Mouse (Mus musculus): ENCODE results near the gene Dnajb13.

The Dnajb13 gene

GRCm38 (mm10) chr7:100514573-100514972 lies at the start of gene Dnajb13:
Gene Dnajb13, minus strand, starts transcription at chr7:100514960.
- DNase-seq (ENCODE audit: low spot score), result no peak

DNA sequence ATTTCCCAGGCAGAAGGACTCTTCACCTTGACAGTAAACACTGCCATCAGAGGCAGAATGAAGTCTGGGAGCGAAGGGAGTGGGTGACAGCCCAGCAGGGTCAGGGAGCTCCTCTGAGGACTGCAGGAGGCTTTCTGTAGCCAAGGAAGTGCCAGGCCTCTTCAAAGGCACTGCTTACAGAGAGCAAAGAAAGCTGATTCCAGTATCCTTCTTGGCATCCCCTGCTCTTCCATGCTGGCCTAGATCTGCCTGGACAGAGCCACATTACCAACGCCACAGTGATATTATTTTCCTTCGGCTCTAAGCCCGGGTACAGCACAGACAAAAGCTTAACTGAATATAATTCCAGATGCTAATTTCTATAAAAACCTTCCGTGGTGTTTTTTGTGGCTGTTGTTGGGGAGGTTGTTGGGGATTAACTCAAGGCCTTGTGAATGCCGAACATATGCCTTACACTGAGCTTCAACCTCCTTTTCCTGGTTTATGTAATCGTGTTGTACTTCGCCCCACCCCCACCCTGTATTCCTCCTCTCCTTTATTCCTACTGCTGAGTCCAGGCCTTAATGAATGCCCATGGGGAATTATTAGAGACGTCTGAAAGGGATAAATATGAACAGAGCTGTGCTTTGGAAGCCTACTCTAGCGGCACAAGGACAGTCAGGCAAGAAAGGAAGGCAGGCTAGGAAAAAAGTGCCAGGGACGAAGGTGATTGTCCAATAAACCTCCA lies 47.3 kb upstream of the Dnajb13 start:
- DNase-seq (ENCODE audit: low spot score), result no peak

GRCm38 (mm10) chr7:100559331-100559730 lies 44.6 kb upstream of the Dnajb13 start:
- DNase-seq (ENCODE audit: low spot score), result no peak

GRCm38 (mm10) chr7:100557241-100557640 lies 42.5 kb upstream of the Dnajb13 start:
- no peak for DNase-seq (ENCODE audit: low spot score)

DNA sequence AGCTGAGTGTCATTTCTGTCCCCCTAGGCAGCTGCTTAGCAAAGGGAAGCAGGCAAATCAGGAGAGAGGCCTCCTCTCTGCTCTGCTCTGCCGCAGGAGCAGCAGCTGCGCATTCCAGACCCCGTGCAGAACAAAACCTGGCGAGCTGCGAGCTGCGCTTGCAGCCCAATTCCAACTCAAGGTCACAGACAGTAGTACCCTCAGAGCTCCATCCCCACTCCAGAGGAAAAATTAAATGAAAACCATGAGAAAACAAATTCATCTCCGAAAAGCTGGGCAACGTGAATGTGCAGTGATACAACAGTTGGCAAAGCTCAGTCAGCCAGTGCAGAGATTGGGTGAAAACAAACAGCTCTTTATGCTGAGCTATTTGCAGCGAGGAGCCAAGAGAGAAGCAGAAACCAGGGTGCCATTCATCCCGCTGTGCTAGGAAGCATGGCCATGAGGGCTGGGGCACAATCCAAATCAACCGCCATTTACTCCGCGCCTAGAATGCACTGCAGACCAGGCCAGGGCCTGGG lies 40.7 kb upstream of the Dnajb13 start:
- no peak for DNase-seq (ENCODE audit: low spot score)

- DNase-seq (ENCODE audit: low spot score), result no peak
Observed at GRCm38 (mm10) chr7:100554939-100555338, 40.2 kb upstream of the Dnajb13 start.

- DNase-seq (ENCODE audit: low spot score), result no peak
Observed at GRCm38 (mm10) chr7:100550338-100551007, 35.7 kb upstream of the Dnajb13 start.

GRCm38 (mm10) chr7:100549796-100550195 lies 35.0 kb upstream of the Dnajb13 start:
- no peak for DNase-seq (ENCODE audit: low spot score)

DNA sequence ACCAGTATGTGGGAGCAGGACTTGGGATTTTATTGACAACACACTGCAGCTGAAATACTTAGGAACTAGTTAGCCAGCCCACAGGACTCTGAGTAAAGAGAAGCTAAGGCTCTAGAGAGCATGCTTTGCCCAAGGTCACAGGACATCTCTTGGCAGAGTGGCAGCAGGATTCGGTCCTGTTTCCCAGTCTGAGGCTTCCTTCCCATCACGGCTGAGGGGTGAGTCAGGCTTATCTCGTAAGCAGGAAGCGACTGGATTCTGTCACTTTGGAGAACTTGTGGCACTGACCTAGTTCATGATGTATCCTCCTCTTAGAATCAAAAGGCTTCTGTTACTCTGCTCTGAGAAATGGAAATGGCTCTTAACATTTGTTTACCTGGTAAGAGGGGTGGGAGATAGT lies 32.9 kb upstream of the Dnajb13 start:
- DNase-seq (ENCODE audit: low spot score), result no peak

GRCm38 (mm10) chr7:100544437-100544836 lies 29.7 kb upstream of the Dnajb13 start:
- no peak for DNase-seq (ENCODE audit: low spot score)

GRCm38 (mm10) chr7:100539516-100539915 lies 24.8 kb upstream of the Dnajb13 start:
- no peak for DNase-seq (ENCODE audit: low spot score)

DNA sequence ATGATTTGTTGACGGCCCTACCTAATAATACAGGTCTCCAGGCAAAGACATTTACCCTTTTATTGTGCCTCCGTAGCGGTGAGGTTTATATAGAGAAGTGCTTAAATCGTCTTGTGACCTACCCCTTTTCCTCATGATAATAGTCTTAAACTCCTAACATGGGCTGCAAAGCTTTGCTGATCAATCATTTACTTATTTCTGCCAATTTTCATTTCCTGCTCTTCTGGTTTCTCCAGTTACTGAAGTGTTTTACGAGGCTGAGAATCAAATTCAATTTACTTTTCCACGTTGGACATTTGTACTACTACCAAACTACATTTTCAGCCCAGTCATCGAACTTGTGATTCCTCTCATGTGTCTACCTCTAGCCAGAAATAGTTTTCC lies 22.8 kb upstream of the Dnajb13 start:
- no peak for DNase-seq (ENCODE audit: low spot score)

- DNase-seq (ENCODE audit: low spot score), result peak; percentile 90
Observed at GRCm38 (mm10) chr7:100536804-100537518, 22.2 kb upstream of the Dnajb13 start, which contains the start of gene Coa4. Gene Coa4, plus strand, starts transcription at chr7:100537071.

- no peak for DNase-seq (ENCODE audit: low spot score)
Observed at GRCm38 (mm10) chr7:100535831-100536230, 21.1 kb upstream of the Dnajb13 start.

GRCm38 (mm10) chr7:100534216-100534615 lies 19.5 kb upstream of the Dnajb13 start:
- no peak for DNase-seq (ENCODE audit: low spot score)

DNA sequence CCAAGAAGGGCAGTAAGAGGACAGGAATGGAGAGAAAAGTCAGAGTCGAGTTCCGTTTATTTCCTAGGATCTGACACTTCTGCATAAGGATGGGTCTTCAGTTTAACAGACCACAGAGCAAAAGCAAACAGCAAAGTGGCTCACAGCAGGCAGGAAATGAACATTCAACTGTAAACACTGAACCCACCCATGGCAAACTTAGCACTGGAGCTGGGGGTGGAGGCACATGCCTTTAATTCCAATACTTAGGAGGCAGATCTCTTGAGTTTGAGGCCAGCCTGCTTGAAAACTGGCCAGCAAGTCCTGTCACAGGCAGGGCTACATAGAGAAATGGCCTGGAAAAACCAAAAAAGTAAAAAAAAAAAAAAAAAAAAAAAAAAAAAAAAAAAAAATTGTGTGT lies 18.7 kb upstream of the Dnajb13 start:
- no peak for DNase-seq (ENCODE audit: low spot score)

GRCm38 (mm10) chr7:100530766-100531165 lies 16.0 kb upstream of the Dnajb13 start:
- no peak for DNase-seq (ENCODE audit: low spot score)

DNA sequence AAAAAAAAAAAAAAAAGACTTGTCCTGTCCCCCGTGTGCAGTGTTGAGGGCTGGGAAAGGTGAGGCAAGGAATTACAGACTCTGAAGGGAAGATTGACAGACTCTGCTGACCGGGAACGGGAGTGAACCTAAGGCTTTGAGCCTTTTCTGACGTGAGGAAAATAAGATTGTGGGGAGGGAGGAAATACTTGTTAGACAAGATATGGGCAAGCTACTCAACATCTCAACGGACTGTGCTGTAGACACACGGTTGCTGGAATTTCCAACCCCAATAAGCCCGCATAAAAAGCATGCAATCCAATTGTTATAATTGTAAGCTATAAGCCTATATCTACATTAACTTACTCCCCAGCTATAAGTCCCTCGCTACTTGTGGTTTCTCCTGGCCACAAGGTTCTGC lies 9.9 kb upstream of the Dnajb13 start:
- DNase-seq (ENCODE audit: low spot score), result no peak

GRCm38 (mm10) chr7:100522222-100522621 lies 7.5 kb upstream of the Dnajb13 start:
- no peak for DNase-seq (ENCODE audit: low spot score)

- peak; percentile 78 for DNase-seq (ENCODE audit: low spot score)
Observed at GRCm38 (mm10) chr7:100520663-100521285, 6.0 kb upstream of the Dnajb13 start.

DNA sequence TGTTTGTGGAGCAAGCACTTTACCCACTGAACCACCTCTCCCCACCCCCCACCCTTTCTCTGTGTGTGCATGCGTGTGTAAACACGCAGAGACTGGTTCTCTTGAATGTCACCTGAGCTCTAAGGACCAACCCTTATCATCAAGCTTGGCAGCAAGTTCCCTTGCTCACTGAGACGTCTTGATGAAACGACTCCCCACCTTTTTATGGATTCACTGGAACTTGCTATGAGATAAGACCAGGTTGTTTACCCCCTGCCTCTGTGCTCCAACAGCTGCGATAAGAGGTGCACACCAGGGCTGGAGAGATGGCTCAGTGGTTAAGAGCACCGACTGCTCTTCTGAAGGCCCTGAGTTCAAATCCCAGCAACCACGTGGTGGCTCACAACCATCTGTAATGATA lies 5.4 kb upstream of the Dnajb13 start:
- no peak for DNase-seq (ENCODE audit: low spot score)

DNA sequence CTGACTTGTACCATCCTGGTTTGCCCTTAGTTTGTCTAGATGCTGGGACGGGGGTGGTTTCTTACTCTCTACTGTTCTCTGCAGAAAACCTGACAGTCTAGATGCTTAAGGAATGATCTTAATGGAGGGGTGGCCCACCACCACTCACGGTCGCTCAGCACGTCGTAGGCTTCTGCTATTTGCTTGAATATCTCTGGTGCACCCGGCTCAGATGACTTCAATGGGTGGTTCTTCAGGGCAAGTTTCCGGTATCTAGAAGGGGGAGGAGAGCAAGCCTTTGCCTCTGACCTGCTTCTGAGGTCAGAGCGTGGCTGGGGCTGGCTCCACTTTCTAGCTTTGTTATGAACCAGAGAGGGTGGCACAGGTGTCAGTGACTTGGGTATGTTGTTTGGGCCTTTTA lies 3.2 kb downstream of the Dnajb13 start:
- DNase-seq (ENCODE audit: low spot score), result peak; percentile 53
